Mouse (Mus musculus) layer of hippocampus, adult 2 months (tissue): ENCODE measurements at regions not wholly inside any gene's neighbourhood (a gene's known extent, or its start where the extent isn't known, plus 50 kb on each side); places are given as distances from the start of the nearest gene placed in this dataset.
A peak's percentile ranks its signal among the peaks of the same experiment; 100 is the strongest.

Experiments used
- DNase-seq, 2 experiments: peaks; one replicate each; pipeline ENCODE4 v3.0.0; 2022; ENCODE audit warnings: low spot score in 2 of 2
- H3K27ac ChIP-seq: fragments of 200-600 bp; 2 replicates; pipeline ENCODE4 v1.8.1; 2022
- H3K4me3 ChIP-seq: fragments of 200-600 bp; 2 replicates; pipeline ENCODE4 v1.8.1; 2022; ENCODE audit warnings: mild to moderate bottlenecking
- CTCF ChIP-seq: fragments of 200-600 bp; conservative IDR thresholded peaks from 2 replicates; pipeline ENCODE4 v1.8.1; 2022; ENCODE audit warnings: antibody characterized with exemption, mild to moderate bottlenecking, moderate library complexity

- no peak for DNase-seq
- H3K27ac ChIP-seq = no peak overlapping the region
These were observed 58.7 kb upstream of the Adpgk start for GRCm38 (mm10) chr9:59232682-59233081.

GRCm38 (mm10) chr9:59231947-59232346, 59.4 kb upstream of the Adpgk start:
- Histone ChIP-seq H3K4me3 (no peak overlapping the region), H3K27ac (no peak overlapping the region)
- no peak for TF ChIP-seq CTCF
- DNase-seq = no peak

More at GRCm38 (mm10) chr9:59232682-59233081, 58.7 kb upstream of the Adpgk start:
- no peak for TF ChIP-seq CTCF
- no peak overlapping the region for H3K4me3 ChIP-seq

- TF ChIP-seq CTCF = no peak
- no peak for DNase-seq
- Histone ChIP-seq H3K27ac (no peak overlapping the region), H3K4me3 (no peak overlapping the region)
These were observed 60.2 kb upstream of the Adpgk start for GRCm38 (mm10) chr9:59231186-59231585.

- Histone ChIP-seq H3K27ac (no peak overlapping the region), H3K4me3 (no peak overlapping the region)
- no peak for TF ChIP-seq CTCF
- DNase-seq = no peak
These were observed 61.2 kb upstream of the Adpgk start for GRCm38 (mm10) chr9:59230161-59230560.

GRCm38 (mm10) chr9:59227948-59228347, 63.4 kb upstream of the Adpgk start:
- DNase-seq = no peak
- H3K27ac ChIP-seq = no peak overlapping the region
- no peak for TF ChIP-seq CTCF
- no peak overlapping the region for H3K4me3 ChIP-seq

GRCm38 (mm10) chr9:59226361-59226760, 65.0 kb upstream of the Adpgk start:
- no peak for DNase-seq

GRCm38 (mm10) chr9:59219277-59219676, 72.1 kb upstream of the Adpgk start:
- no peak overlapping the region for H3K4me3 ChIP-seq
- H3K27ac ChIP-seq = no peak overlapping the region
- TF ChIP-seq CTCF = no peak
- DNase-seq = no peak

More at GRCm38 (mm10) chr9:59226361-59226760, 65.0 kb upstream of the Adpgk start:
- Histone ChIP-seq H3K4me3 (no peak overlapping the region), H3K27ac (no peak overlapping the region)
- no peak for TF ChIP-seq CTCF

- no peak for TF ChIP-seq CTCF
- Histone ChIP-seq H3K4me3 (no peak overlapping the region), H3K27ac (no peak overlapping the region; the same call in 1 of the 2 replicates)
- peak in 1 of 2 experiments; percentile 16 for DNase-seq
These were observed 88.5 kb upstream of the Adpgk start for GRCm38 (mm10) chr9:59202654-59203514.

GRCm38 (mm10) chr9:59199495-59200196, 91.7 kb upstream of the Adpgk start:
- Histone ChIP-seq H3K27ac (no peak overlapping the region), H3K4me3 (no peak overlapping the region)
- DNase-seq = no peak
- TF ChIP-seq CTCF = no peak

GRCm38 (mm10) chr9:59198221-59198875, 93.0 kb upstream of the Adpgk start:
- Histone ChIP-seq H3K4me3 (no peak overlapping the region), H3K27ac (no peak overlapping the region)
- TF ChIP-seq CTCF = no peak
- DNase-seq = no peak

GRCm38 (mm10) chr9:59197506-59197905, 93.9 kb upstream of the Adpgk start:
- TF ChIP-seq CTCF = no peak
- no peak overlapping the region for H3K4me3 ChIP-seq
- DNase-seq = peak; percentile 44 to 64
- no peak overlapping the region for H3K27ac ChIP-seq

- no peak for TF ChIP-seq CTCF
- no peak for DNase-seq
- Histone ChIP-seq H3K27ac (no peak overlapping the region), H3K4me3 (no peak overlapping the region)
These were observed 97.4 kb upstream of the Adpgk start for GRCm38 (mm10) chr9:59193971-59194370.

GRCm38 (mm10) chr9:59189141-59189540, 102.2 kb upstream of the Adpgk start:
- Histone ChIP-seq H3K27ac (peak overlapping the region; percentile 48; the same call in 1 of the 2 replicates), H3K4me3 (peak overlapping the region; percentile 15; the same call in 1 of the 2 replicates)
- DNase-seq = peak in 1 of 2 experiments; percentile 27
- no peak for TF ChIP-seq CTCF
